Mouse (Mus musculus): ENCODE measurements around the gene Gtpbp1.

Gene Gtpbp1

GRCm38 (mm10) chr15:79686046-79686869, 4.4 kb upstream of the Gtpbp1 start:
- DNase-seq: no peak

GRCm38 (mm10) chr15:79687175-79687574, 3.5 kb upstream of the Gtpbp1 start:
- peak; percentile 44 for DNase-seq

DNA sequence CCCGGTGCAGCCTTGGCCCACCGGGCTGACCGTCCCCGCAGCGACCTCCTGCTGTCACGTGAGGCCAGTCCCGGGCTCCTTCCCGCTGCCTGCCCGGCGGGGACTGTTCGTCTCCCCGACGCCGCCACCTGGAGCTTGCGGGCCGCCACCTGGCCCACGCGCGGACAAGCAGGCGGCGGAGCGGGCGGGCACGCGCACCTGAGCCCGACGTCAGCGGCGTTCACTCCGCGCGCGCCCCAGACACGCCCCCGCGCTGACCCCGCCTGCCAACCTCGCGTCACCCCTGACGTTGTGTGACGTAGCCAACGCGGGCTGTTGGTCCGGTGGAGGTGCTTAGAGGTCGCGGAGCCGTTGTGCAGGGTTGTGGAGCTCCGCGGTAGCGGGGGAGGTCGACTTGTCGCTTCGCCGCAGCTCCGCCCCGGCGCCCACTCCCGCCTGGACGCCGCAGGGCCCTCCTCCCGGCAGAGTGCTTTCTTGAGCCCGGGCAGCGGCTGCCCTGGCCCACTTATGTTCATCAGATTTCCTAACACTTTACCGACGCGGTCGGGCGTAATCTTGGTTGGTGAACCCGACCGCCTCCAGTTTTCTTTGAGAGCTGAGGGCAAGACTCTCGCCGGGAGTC, 2.9 kb upstream of the Gtpbp1 start, which contains the start of gene Josd1:
TSS of gene Josd1 (minus strand) at position 274 of the 622 bp plus-strand sequence.
- DNase-seq: peak; percentile 98

DNA sequence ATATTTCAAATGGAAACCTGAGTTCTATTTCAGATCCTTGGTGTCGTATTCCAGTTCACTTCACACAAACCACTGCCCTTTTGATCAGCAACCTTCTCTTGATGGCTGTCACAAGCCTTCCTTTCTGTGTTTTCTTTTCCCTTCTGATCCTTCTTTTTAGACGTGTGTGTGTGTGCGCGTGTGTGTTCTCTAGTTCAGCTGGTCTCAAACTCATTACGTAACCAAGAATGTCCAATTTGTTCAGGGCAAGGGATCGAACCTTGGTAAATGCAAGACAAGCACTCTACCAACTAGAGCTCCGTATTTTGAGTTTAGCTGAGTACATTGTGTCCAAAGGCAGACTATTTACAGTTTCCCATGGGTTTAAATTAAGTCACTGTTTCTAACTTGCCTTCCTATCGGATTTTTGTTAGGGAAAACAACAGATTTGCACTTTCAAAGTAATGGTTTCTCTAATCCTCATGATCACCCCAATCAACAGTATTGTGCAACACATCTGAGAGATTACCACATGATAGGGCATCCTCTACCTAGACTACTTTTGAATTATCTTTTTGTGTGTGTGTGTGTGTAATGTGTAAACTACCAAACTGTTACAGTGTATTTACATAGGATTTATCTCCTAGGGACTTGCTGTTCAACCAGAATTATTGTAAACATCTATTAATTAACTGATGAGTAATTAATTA, 2.2 kb upstream of the Gtpbp1 start:
- no peak for DNase-seq

DNA sequence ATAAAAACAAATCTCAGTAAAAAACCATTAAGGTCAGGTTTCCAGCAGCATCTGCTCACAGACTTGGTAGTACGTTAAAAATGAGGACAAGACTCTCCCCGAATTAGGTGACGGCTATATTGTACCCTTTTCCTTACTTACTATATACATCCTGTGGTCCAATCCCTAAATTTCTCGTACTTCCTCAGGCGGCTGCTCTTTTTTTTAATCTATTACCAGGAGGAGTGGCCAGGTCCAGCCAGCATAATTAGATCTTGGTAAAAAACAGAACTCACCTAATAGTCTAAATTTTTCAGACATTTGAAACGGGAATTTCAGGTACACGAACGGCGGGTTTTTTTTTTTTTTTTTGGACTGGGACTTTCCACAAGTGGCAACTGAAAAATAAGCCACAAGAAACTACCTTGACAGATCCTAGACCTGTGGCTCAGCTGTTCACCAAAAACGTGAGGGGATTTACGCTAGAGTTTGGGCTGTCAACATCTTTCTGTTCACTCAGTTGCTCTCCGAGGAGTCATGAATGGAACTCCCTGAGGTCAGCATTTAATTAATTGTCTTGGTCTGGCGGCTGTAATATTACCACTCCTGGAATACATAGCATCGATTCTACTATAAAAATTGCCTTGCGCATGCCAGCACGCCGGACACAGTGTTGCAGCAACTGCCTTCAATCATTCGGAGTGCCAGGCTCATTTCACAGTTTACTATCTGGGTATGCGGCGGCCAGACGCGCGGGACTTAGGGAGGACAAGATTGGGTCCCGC, 801 bp upstream of the Gtpbp1 start:
- no peak for DNase-seq

GRCm38 (mm10) chr15:79691023-79691508, 421 bp downstream of the Gtpbp1 start:
- no peak for DNase-seq

DNA sequence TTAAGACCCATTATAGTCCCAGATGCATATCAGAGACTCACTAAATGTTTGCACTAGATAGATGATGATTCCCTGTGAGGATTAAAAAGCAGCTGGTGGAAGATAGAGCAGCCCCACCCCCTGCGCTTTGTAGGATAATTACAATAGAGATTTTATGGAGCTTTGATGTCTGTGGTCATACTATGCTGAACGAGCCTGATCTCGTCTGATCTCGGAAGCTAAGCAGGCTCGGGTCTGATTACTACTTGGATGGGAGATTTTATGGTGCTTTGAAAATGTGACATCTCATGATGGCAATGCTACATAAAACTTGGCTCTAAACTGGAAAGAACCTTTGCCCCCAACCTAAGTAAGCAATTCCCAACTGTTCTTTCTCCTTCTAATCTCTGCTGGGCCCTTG, 1.7 kb downstream of the Gtpbp1 start:
- DNase-seq: no peak

DNA sequence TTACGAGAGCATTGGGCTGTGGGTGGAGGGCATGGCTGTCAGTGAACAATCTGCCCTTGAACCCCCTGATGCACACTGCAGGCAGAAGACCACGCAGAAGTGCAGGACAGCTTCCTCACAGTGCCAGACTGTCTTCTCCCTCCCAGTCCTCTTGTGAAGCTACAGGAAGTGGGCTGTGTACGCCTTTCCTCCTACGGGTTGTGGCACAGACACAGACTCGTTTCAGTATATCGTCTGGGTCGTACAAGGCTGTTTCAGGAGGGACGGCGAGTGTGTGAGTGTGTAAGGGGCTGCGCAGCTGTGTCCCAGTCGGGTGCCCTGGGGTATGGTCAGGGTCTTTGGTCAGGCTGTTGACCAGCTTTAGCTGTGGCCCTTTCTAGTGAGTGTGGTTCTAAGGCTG, 3.1 kb downstream of the Gtpbp1 start:
- DNase-seq: no peak

DNA sequence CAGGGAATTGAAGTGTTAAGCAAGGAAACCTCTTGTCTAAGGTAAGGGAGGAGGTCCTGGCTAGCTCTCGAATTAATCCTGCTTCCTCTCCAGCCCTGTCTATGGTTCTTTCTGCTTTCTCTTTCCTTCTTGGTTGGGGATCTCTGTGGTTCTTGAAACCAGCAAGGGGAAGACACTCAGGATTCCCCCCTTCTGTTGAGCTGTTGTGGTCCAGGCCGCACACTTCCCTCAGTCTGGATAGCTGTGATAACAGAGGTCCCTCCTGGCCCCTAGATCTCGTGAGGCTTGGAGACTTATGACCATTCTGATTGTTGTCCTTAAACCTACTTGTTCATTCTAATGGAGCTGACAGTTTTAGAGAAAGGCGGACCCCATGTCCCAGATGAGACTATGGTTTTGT, 3.9 kb downstream of the Gtpbp1 start:
- no peak for DNase-seq

GRCm38 (mm10) chr15:79695516-79695915, 4.9 kb downstream of the Gtpbp1 start:
- no peak for DNase-seq

- DNase-seq: peak; percentile 62
These were observed 5.9 kb downstream of the Gtpbp1 start for GRCm38 (mm10) chr15:79696508-79696907.

GRCm38 (mm10) chr15:79697011-79697410, 6.4 kb downstream of the Gtpbp1 start:
- peak; percentile 70 for DNase-seq

GRCm38 (mm10) chr15:79697558-79698187, 7.0 kb downstream of the Gtpbp1 start:
- no peak for DNase-seq

GRCm38 (mm10) chr15:79706603-79707214, 16.1 kb downstream of the Gtpbp1 start:
- no peak for DNase-seq

GRCm38 (mm10) chr15:79708229-79708822, 17.7 kb downstream of the Gtpbp1 start:
- DNase-seq: no peak

DNA sequence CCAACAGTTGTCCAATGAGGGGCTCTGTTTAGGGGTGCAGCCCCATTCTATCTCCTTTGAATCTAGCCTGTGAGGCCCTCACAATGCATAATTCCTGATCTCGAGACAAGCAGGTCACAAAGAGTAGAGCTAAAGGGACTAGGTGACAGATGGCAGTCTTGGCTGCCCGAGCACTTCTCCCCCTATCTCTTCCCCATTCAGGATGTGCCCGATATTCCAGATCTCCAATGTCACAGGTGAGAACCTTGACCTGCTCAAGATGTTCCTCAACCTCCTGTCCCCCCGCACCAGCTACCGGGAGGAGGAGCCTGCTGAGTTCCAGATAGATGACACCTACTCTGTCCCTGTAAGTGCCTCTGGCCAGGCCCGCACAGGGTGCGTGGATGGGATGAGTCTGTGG, 25.0 kb downstream of the Gtpbp1 start:
- no peak for DNase-seq

DNA sequence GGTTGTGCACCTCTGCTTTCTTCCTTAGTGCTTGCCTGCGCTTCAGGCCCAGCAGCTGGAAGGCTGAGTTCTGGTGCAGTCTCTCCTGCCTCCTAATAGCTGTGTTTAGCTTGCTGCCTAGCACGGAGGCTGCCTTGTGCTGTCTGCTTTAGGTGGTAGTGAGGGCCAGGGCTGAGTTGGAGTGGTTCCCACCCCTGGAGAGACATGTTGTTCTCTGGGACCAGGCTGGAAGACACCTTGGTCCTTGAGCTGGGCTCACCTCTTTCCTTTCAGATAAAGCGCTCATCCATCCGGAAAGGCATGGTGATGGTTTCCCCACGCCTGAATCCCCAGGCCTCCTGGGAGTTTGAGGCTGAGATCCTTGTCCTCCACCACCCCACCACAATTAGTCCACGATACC, 26.1 kb downstream of the Gtpbp1 start:
- no peak for DNase-seq

DNA sequence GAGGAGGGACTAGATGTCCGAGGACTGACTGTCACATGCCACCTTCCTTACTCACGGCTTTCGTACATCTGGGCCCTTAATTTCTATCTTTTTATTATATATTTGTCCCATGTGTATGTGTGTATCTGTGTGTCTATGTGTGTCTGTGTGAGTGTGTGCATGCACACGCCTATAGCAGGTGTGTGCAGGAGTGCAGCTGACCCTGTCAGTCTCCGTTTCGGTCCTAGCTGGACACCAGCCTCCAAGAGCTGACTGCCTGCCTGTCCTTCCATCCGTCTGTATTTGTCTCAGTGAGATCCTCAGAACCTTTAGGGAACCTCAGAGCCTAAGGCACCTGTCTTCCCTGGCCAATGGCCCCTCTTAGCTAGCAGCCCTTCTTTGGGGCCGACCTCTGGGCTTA, 29.6 kb downstream of the Gtpbp1 start:
- DNase-seq: no peak

- DNase-seq: no peak
These were observed 30.2 kb downstream of the Gtpbp1 start for GRCm38 (mm10) chr15:79720796-79721195.

DNA sequence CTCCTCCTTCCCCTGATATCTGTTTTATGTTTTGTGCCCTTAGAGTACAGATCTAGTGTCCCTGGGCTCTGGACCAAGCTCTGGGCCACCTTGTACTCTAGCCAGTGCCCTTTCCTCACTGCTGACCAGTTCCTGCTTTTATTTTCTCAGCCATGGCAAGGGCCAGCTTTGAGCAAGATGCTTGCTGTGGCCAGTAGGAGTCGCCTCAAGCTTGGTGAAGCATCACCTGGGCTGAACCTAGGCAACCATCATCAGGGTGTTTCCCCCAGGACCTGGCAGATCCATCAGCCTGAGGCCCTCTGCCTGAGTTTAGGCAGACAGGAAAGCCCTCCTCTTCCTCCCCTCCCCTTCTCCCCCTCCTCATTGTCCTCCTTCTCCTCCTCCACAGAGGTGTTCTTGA, 32.8 kb downstream of the Gtpbp1 start:
- peak; percentile 72 for DNase-seq

DNA sequence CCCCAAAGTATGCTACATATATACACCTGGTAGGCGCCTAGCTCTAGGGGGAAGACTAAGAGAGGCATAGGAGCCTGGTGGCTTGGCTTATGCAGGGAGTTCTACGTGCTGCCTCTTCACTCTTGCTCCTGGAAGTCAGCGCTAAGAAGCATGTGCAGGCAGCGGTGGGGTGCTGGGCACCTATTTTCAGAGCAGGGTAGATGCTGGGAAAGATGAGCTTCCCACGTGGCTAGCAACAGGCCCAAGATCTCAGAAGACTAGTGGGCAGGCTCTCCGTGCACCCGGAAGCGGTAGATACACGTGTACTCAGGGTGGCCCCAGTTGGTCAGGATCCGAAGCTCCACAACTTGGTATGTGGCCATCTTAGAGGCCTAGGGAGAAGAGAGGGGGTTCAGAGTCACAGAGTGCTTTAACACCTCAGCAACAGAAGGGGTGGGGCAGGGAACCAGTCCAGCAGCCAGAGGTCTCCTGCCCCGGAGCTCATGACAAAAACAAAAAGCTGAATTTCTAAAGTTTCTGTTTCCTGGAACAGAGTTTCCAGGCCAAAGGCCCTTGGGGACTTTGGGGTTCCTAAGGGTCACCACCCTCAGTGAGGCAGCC, 34.6 kb downstream of the Gtpbp1 start:
- no peak for DNase-seq
